Mouse (Mus musculus): ENCODE data around the gene Ivns1abp.
"Not testable (repeated sequence)": the region's sequence is repeated elsewhere in the genome, so short reads cannot be mapped to it uniquely, and the experiment has no call there.

Gene Ivns1abp

DNA sequence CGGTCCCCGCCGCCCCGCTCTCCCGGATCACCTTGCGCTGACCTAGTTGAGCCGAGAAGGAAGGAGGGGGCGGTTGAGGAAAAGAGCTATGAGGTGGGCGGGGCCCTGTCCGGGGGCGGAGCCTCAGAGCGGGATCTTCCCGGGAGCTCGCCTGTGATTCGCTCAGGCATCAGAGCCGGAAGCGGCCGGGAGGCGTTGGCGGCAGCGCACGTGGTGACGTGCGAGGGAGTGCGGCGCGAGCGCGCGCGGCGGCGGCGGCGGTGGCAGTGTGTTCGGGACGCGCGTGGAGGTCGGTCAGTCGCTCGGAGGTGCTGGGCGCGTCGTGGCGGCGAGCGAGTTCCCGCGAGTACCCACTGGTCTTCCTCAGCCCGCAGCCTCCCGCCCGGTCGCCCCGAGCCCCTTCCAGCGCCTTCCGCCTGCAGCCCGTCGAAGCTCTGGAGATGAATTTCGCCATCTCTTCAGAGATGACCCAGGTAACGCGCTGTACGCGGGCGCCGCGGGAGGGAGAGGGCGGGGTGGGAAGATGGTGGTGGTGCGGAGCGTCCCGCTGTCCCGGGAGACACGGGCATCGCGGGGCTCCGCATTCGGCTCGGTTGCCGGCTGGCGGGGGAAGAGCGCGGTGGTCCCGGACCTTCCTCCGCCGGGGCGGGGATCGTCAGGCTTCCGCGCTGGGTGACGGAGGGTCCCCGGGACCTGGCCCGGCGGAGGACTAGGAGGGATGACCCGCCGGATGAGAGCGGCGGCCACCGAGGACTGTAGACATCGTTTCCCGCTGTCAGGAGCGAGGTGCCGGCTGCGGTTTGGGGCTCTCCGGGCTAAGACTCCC lies at the start of gene Ivns1abp:
Gene Ivns1abp (plus strand): TSS at position 195 of the 826 bp plus-strand sequence.
- peak; percentile 99 for DNase-seq (ENCODE audit: inconsistent ontology term)

DNA sequence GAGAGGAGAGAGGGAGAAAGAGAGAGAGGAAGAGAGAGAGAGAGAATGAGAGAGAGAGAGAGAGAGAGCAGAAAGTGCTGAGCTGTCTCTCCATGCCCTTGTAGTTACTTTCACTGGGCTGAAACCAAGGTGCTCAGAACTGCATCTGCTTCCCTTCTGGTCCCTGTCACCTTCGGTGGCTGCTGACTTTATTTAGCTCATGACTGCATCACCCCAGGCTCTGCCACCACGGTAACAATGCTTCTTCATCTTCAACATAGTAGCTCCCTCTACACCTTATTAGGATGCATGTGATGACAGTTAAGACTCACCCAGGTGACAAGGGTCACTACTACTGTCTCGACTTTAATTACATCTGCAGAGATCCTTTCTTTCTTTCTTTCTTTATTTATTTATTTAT lies 48.8 kb upstream of the Ivns1abp start:
- no peak for DNase-seq (ENCODE audit: inconsistent ontology term)

DNA sequence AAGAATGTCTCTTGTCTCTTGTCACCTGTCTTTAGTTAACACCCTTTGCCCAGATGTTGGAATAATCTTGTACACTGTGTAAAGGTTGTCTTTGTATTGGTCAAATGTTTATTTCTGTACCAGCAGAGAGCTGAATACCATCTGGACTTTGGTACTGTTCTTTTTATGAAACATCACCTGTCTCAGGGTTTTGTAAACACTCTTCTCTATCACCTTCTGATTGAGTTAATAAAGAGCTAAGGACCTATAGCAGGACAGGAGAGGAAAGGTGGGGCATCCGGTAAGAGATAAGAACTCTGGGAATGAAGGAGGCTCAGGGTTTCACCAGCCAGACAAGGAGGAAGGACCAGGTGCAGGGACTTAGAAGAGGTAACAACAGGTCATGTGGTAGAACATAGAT lies 47.7 kb upstream of the Ivns1abp start:
- DNase-seq (ENCODE audit: inconsistent ontology term): no peak

DNA sequence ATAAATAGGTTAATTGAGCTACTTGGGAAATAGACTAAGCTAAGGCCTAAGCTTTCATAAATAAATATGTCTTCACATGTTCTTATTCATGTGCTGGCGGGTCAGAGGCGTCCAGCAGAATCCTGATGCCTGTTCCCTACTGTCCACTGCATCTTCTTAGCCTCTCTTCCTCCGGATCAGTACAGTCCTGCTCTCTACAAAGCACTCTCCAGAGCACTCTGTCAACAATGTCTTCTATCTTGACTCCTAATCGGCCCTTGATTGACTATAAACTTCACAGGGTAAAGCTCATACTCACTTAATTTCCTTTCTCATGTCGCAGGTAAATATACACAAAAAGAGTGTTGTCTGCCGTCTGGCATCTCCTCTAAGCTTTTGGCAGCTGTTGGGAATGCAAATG lies 47.3 kb upstream of the Ivns1abp start:
- DNase-seq (ENCODE audit: inconsistent ontology term): no peak

DNA sequence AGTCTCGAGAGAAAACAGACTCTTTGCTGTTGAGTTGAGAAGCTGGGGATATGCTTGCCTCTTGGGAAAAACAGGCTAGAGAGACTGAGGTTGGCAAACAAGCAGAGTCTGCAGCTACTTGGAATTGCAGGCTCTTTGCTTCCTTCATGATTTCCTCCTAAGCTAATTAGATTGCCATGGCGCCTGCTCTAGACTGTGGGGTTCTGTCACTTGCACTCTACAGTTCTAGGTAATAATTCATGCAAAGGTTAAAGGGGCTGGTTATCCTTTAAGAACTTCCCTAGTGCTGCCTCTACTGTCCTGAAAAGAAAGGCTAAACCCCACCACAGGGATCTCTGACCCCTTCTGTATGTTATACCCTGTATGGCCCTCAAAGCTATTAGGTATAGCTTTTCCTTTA lies 46.7 kb upstream of the Ivns1abp start:
- no peak for DNase-seq (ENCODE audit: inconsistent ontology term)

DNA sequence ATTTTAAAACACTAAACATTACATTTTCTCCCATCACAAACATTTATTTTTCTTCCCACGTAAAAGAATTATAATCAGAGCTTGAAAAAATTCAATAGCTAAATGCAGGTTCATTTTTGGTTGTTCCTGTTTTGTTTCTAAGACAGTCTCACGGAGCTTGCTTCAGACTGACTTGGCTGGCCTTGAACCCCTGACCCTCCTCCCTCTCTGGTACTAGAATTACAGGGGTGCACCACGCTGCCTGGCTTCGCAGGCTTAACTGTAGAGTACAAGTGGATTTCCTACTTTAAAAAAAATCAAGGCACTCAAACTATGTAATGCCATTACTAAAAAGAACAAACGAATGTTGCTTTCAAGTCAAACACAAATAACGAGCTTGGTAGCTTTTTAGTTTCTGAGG lies 42.8 kb upstream of the Ivns1abp start:
- no peak for DNase-seq (ENCODE audit: inconsistent ontology term)

DNA sequence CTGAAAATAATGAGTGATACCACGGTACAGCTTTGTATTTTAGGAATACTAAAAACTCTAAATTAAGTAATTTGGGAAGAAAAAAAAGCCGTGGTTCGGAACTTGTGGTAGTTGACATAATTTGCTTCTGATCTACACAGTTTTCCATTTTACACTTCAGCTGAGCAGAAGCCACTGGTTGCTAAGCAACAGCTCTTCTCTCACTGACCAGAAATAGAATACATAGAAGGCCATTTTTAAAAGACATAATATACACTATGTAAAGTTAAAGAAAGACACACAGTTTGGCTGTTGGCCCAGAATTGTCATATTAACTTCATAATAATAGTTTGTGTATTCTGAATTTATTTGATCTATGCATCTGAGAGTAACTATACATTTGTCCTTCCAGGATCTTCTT lies 42.4 kb upstream of the Ivns1abp start:
- DNase-seq (ENCODE audit: inconsistent ontology term): no peak

DNA sequence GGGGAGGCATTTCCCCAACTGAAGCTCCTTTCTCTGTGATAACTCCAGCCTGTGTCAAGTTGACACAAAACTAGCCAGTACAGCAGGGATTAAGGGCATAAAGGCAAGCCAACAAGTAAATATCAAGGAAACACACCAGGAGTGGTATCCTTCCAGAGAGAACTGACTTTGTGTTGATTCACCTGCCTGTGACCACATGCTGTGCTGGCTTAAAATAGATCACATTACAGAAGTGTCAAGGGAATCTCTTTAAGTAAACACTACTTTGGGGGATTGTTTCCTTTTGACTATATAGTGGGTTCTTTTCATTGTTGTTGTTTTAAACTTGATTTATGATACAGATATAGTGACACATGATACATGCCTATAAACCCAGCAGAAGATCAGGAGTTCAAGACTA lies 41.0 kb upstream of the Ivns1abp start:
- no peak for DNase-seq (ENCODE audit: inconsistent ontology term)

DNA sequence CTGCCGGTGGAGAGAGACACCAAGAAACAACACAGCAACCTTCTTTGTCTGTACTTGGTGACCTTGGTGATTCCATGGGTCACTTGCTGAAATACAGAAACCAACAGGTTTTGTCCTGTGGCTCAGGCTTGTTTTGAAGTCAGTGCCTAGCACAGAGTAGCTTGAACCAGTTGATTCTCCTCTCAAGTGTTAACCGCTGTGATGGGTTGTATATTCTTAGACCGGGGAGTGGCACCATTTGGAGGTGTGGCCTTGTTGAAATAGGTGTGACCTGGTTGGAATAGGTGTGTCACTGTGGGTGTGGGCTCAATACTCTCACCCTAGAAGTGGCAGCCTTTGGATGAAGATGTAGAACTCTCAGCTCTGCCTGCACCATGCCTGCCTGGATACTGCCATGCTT lies 39.3 kb upstream of the Ivns1abp start:
- DNase-seq (ENCODE audit: inconsistent ontology term): not testable (repeated sequence)

DNA sequence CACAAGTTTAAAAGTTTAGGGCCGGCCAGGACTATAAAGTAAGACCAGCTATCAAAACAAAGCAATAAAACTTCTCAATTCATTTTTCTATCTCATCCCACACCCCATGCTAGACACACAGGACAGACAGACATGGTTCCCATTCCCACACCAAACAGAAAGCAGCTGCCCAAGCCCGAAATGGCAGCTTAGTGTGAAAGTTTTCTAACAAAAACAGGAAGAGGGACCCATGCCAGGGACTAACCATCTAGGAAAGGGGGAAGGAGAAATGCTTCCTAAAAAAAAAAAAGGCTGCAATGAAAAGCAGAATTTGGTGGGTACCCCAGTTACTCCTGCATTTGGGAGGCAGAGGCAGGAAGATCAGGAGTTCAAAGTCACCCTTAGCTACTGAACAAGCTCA lies 37.2 kb upstream of the Ivns1abp start:
- DNase-seq (ENCODE audit: inconsistent ontology term): no peak

DNA sequence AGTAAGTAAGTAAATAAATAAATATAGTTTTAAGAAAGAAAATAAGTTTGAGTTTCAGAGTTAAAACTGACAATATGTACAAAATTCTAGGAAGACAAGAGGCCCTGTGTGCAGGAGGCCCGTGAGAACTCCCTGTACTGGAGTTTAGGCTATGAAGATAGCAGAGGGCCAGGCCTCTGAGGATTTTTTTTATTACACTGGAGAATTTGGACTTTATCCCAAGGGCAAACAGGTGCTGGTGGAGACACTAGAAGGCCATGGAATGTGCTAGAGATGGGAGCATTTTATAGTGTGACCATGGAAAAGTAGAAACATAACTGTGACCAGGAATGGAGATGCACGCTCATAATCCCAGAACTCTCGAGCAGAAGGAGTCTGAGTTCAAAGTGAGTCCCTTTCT lies 36.5 kb upstream of the Ivns1abp start:
- no peak for DNase-seq (ENCODE audit: inconsistent ontology term)

DNA sequence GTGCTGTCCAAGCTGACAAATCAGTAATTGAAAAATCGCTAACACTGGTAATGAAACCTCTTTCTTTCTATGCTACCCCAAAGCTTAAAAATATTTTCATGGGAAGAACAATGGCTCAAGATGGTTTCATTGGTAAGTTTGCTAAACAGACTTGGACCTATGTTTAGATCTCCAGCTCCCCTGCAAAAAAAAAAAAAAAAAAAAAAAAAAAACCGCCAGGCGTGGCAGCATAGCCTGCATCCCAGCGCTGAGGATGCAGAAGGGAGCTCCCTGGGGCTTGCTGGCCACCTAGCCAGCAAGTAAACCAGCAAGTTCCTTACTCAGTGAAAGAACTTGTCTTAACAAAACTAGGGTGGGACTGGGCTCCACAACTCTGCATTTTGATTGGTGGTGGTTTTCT lies 35.8 kb upstream of the Ivns1abp start:
- DNase-seq (ENCODE audit: inconsistent ontology term): no peak

DNA sequence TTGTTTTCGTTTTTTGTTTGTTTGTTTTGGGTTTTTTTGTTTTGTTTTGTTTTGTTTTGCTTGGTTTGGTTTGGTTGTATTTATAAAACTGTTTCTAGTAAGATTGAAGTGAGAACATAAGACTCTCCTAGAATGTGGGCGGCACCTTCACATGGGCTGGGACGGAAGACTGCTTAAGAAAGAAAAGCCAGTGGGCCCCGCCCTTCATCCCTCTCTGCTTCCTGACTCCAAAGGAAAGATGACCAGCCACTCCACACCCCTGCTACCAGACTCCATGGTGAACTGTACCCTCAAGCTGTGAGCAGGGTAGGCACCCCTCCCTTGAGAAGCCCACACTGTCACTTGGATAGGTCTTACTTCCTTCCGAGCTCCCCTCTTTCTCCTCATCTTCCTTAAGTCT lies 33.8 kb upstream of the Ivns1abp start:
- no peak for DNase-seq (ENCODE audit: inconsistent ontology term)

DNA sequence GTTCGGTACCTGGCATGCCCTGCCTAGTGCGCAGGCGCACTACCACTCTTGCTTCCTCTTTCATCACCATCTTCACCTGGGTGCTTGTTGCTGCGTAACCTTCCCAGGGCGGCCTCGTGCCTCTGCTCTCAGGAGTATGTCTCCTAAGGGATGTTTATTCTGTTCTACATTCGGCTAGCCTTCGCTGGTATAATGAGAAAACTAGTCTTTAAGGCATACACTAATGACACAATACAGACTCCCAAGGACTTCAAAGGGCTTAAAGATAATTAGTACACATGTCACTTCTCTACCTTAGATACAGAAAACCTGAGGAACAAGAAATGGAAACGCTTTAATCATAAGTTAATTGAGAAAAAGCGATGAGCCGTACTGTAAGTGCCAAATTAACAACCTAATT lies 32.9 kb upstream of the Ivns1abp start:
- DNase-seq (ENCODE audit: inconsistent ontology term): no peak

DNA sequence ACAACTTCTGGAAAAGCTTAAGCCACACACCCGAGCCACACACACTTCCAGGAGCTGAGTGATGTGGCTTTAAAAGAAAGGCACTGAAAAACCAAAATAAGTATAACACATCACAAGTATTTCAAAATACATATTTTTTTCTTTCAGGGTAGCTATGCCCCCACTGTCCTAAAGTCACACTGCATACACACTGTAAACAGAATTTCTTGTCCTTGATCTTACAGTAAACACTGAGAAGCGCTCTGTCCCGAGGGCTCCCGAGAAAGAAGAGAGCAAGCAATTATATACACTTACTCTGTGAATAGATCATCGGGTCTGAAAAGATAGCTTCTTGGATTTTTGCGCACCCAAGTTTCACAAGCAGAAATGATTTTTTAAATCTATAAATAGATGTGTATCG lies 25.0 kb upstream of the Ivns1abp start:
- DNase-seq (ENCODE audit: inconsistent ontology term): no peak

DNA sequence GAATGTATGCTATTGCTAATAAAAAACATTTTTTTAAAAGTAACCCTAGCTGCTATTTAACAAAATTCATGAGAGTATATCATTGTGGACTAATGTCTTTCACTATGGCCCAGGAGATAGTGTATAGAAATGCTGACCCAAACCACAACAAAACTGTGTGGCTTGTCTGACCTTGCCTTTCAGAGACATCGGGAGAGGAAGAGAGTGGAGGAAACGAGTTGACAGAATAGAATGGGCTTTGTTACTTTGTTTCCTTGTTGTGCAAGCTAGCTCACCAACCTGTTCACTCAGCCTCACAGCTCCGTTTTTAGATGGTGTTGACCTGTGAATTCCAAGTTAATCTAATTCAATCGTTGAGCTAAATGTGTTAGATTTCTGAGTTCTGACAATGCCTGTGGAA lies 23.9 kb upstream of the Ivns1abp start:
- DNase-seq (ENCODE audit: inconsistent ontology term): no peak

DNA sequence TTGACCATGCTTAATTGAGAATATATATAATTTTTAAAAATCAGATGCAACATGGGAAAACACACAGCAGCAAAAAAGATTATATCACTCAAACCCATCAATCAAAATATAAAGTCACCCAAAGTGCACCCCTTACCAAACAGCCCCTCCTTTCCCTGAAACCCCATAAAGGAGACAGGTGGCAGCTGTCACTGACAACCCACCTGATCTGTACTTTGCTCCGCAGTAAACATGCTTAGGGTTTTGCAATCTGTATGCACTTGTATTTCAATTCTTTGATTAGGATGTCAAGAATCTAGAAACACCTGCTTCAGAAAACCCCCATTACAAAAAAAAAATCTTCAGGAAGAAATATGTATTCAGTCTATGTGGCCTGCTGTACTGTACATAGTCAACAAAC lies 18.9 kb upstream of the Ivns1abp start:
- no peak for DNase-seq (ENCODE audit: inconsistent ontology term)

DNA sequence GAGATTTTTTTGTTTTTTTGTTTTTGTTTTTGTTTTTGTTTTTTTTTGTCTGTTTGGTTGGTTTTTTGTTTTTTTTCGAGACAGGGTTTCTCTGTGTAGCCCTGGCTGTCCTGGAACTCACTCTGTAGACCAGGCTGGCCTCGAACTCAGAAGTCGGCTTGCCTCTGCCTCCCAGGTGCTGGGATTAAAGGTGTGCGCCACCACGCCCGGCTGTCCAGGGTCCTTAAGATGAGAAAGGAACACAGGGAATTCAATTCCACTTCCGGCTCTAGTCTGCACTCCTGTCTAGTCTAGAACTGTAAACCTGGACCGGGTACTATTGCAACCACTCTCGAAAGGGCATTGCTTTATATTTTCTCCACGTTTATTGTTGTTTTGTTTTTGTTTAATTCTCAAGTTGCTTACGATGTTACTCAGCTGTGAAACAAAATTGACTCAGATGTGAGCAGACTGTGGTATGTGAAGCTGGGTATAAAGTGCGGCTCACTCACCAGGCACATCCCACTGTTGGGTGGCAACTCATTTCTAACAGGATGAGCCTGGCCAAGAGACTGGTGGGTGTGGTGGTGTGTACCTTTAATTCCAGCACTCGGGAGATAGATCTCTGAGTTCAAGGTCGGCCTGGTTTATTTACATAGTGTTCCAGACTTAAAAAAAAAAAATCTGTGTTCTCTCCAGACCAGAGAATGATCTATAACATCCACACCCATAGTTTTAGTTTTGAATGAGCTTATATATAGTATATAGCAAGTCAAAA lies 15.8 kb upstream of the Ivns1abp start:
- DNase-seq (ENCODE audit: inconsistent ontology term): no peak

DNA sequence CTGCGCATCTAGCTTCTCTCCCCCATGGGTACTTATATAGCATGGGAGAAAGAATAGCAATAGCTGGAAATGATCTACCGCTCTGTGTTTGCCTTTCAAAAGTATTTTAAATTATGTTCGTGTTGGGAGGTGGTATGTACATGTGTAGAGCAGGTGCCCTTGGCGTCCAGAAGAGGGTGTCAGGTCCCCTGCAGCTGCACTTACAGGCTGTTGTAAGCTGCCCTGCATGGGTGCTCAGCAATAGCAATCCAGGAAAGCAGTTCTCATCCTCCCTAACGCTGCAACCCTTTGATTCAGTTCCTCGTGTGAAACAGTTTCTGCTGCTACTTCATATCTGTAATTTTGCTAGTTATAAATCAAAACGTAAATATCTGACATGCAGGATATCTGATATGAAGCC lies 14.7 kb upstream of the Ivns1abp start:
- DNase-seq (ENCODE audit: inconsistent ontology term): no peak

DNA sequence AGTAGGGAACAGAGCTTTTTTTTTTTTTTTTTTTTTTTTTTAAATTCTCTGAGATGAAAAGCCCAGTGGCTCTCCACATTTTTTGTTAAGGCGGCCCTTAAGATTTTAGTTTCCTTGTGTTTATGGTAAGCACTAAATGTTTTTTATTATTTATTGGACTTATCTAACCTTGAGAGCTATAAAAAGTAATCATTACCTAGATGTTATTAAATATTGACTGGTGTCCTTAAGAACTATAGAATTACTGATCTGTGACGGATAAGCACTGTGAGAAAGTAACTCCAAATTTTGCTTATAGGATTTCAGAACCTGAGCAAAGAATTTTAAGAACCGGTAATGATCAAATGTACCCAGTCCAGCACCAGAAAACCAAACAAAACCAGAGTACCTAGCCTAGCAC lies 11.5 kb upstream of the Ivns1abp start:
- no peak for DNase-seq (ENCODE audit: inconsistent ontology term)

DNA sequence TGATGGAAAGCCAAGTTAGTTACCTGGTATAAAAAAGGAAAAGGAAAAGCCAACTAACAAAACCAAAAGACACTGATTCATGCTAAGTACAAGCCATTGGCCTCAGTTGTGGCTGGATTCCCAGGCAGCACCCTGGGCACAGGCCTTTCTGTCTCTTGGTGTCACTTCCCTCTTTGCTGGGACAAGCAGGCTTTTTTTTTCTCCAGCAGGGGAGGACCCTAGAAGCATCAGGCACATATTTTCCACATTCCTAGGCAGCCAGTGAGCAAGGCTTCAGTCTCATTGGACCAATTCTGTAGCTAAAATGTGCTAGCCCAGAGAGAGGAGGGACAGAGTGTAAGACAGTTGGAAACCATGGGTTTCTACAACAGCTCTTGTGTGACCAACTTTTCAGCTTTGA lies 6.0 kb upstream of the Ivns1abp start:
- DNase-seq (ENCODE audit: inconsistent ontology term): peak; percentile 91

DNA sequence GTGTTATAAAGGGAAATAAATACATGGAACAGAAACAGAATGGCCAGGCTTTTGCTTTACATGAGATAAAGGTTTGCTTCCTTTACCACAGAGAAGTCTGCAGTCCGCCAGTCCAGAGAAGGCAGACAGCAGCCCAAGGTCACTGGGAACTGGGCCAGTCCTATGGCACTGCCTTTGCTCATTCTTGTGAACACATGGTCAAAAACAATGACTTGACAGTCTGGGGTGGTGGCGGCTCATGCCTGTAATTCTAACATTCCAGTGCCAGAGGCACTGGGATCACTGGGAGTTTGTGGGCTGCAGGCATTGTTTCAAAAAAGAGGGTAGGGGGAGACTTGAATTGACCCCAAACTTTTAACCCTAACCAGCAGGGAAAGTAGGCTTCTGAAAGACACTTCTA lies 5.3 kb upstream of the Ivns1abp start:
- DNase-seq (ENCODE audit: inconsistent ontology term): peak; percentile 90

DNA sequence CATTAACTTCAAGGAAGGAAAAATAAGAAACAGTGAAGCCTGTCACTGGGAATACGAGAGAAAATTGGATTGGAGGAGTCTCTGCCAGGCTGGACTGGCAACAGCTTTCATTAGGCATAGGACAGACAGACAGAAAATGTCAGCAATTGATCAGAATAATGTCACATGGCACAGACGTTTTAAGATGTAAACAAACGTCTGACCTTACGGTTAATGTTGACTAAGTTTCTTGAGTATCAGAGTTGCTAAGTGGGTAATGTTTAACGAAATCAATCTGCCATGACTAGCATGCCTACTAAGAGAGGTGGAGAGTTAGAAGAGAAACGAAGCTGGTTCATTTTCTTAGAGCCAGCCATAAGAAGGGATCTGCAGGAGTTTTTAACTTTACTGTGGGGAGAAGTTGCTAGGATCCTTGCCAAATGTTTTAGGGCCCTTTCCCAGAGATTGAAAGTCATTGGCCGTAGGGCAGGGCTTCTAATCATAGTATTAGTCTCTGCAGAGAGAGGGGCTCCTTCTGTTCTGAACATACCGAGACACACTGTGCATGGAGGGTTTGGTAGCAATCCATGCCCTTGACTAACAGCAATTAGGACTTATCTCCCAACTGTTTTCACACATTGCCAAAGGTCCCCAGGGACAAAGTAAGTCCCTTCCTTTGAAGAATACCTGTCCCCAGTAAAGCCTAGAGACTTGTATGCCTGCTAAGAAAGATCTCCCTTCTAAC lies 2.8 kb upstream of the Ivns1abp start:
- no peak for DNase-seq (ENCODE audit: inconsistent ontology term)
